Mouse (Mus musculus) midbrain, postnatal 0 days (tissue): ENCODE measurements at regions not wholly inside any gene's neighbourhood (a gene's known extent, or its start where the extent isn't known, plus 50 kb on each side); places are given as distances from the start of the nearest gene placed in this dataset.
A peak's percentile ranks its signal among the peaks of the same experiment; 100 is the strongest.

Experiments
- ATAC-seq: fragments of 200-750 bp; cut with Nextera tagmentation; 2 replicates; pipeline ENCODE4 v1.8.0; 2017; ENCODE audit warnings: moderate number of reproducible peaks, mild to moderate bottlenecking, moderate TSS enrichment, moderate library complexity; ENCODE audit not compliant: low FRiP score
- DNase-seq: peaks from one replicate; pipeline ENCODE4 v3.0.0-alpha.2; 2015; ENCODE audit warnings: low spot score
- H3K27ac ChIP-seq: fragments of 300-500 bp; sonication (generic); 2 replicates; pipeline ENCODE4 v1.5.1; 2014; ENCODE audit warnings: low read depth, mild to moderate bottlenecking, low read length, mixed read lengths
- H3K27me3 ChIP-seq: fragments of 300-500 bp; sonication (generic); 2 replicates; pipeline ENCODE4 v1.6.1; 2014; ENCODE audit warnings: low read length, control low read depth, mixed read lengths; ENCODE audit not compliant: insufficient read depth
- H3K36me3 ChIP-seq: fragments of 300-500 bp; sonication (generic); 2 replicates; pipeline ENCODE4 v1.6.1; 2014; ENCODE audit warnings: low read length, control low read depth, mixed read lengths; ENCODE audit not compliant: insufficient read depth
- H3K4me1 ChIP-seq: fragments of 300-500 bp; sonication (generic); 2 replicates; pipeline ENCODE4 v1.6.1; 2014; ENCODE audit warnings: mild to moderate bottlenecking, control low read depth, antibody characterized with exemption, low read length, mixed read lengths; ENCODE audit not compliant: insufficient read depth
- H3K4me2 ChIP-seq: fragments of 300-500 bp; sonication (generic); 2 replicates; pipeline ENCODE4 v1.6.1; 2014; ENCODE audit warnings: low read depth, mild to moderate bottlenecking, low read length, mixed read lengths; ENCODE audit not compliant: poor library complexity, severe bottlenecking
- H3K4me3 ChIP-seq: fragments of 300-500 bp; sonication (generic); 2 replicates; pipeline ENCODE4 v1.5.1; 2014; ENCODE audit warnings: low read depth, mild to moderate bottlenecking, low read length, moderate library complexity
- H3K9ac ChIP-seq: fragments of 300-500 bp; sonication (generic); replicated peaks from 2 replicates; pipeline ENCODE4 v1.6.1; 2014; ENCODE audit warnings: mild to moderate bottlenecking, low read length, moderate library complexity, mixed read lengths; ENCODE audit not compliant: poor library complexity, severe bottlenecking
- H3K9me3 ChIP-seq: fragments of 300-500 bp; sonication (generic); 2 replicates; pipeline ENCODE4 v1.6.1; 2016; ENCODE audit warnings: low read length, control low read depth
- CTCF ChIP-seq: IDR thresholded peaks from 2 replicates; pipeline ENCODE4 v1.5.1; 2016; ENCODE audit warnings: antibody characterized with exemption, mild to moderate bottlenecking
- WGBS: fragments of 180-500 bp; shearing (Covaris S2); extraction: QIAGEN DNeasy Blood & Tissue Kit; methylation state at CpG from one replicate; pipeline ENCODE4 v1.1.7; 2014; 5-methylcytosine and 5-hydroxymethylcytosine counted together

DNA sequence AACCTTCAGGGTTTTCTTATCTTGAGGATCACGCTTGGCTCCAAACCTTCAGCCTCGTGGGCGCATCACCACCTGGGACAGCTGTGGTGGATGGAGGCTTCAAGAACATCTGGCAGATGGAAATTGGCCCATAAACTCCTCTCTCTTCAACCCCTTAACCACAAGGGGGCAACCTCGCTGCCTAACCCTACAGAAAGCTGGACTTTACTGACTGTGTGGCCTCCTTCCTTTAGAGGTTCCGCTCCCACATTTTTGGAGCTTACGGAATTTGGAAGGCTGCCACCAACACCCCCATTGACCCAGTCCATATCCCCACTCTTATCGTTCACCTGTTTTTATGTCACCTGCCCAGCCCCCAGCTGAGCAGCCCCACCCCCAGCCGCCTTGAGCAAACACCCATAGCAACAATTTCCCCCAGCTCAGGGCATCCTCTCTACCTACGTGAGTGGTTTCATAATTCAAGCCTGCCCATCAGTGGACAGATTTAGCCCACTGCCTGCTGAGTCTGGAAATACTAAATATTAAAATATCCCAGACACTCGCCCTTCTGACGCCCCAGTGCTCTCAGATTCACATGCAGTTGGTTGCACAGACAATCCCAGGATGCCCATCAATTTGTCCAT lies 167.0 kb upstream of the Slc22a22 start:
- no peak overlapping the region for H3K27ac ChIP-seq
- 57% methylated on average over 11 of the region's 11 CpGs for WGBS
- no peak overlapping the region for H3K4me3 ChIP-seq
- no peak overlapping the region for H3K4me2 ChIP-seq
- no peaks in the 10 kb centered on the region for H3K36me3 ChIP-seq
- peak; percentile 39 for DNase-seq
- peak; percentile 59 for TF ChIP-seq CTCF
- H3K4me1 ChIP-seq, result no peaks in the 10 kb centered on the region
- no peaks in the 10 kb centered on the region for H3K27me3 ChIP-seq
- no peak overlapping the region for H3K9ac ChIP-seq
- no peaks in the 10 kb centered on the region for H3K9me3 ChIP-seq
- no peak for ATAC-seq

DNA sequence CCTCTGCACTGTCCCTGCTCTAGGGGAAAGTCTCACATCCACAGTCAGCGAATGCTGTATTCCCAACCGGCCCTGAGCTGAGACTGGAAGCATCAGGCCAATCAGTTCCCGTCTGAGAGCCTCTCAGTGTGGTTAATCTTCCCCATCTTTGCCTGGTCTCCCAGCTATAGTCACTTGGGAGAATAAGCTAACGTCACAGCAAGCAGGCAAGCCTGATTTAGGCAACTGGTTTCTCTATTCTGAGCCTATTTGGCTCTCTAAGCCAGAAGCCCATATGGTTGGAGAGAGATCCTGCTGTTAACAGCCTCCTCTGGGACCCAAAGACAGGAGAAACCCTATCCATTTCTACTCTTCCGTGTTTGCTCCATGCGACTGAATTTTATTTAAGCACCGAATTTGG lies 161.7 kb upstream of the Slc22a22 start:
- Histone ChIP-seq H3K36me3 (no peaks in the 10 kb centered on the region), H3K4me2 (no peak overlapping the region), H3K4me3 (no peak overlapping the region), H3K4me1 (no peaks in the 10 kb centered on the region), H3K27ac (no peak overlapping the region), H3K9me3 (no peaks in the 10 kb centered on the region), H3K9ac (no peak overlapping the region), H3K27me3 (no peaks in the 10 kb centered on the region)
- TF ChIP-seq CTCF, result no peak
- peak; percentile 34; the same call in 1 of the 2 replicates for ATAC-seq
- no peak for DNase-seq
- 61% methylated on average over 7 of the region's 7 CpGs for WGBS

DNA sequence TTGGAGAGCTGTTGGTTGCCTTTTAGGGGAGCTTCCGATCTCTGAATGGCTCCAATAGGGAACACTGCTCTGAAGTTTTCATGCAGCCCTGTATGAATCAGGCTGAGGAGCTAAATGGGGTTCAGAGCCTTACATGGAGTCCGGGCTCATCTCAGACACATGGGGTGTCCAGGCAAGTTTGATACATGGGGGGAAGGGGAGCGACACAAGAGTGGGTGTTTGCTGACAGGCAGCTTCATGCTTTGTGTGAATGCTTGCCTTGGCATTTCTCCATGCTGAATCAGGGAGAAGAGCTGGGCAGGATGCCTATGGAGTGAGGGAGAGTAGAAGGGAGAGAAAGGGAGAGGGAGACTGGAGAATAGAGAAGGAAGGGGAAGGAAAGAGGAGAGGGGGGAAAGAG lies 155.6 kb upstream of the Slc22a22 start:
- 74% methylated on average over 3 of the region's 3 CpGs for WGBS
- Histone ChIP-seq H3K4me3 (no peak overlapping the region), H3K4me1 (no peaks in the 10 kb centered on the region; the same call in 1 of the 2 replicates), H3K4me2 (no peak overlapping the region), H3K36me3 (no peaks in the 10 kb centered on the region), H3K27me3 (no peaks in the 10 kb centered on the region), H3K27ac (no peak overlapping the region), H3K9ac (no peak overlapping the region), H3K9me3 (no peaks in the 10 kb centered on the region)
- ATAC-seq, result no peak
- TF ChIP-seq CTCF, result no peak
- DNase-seq, result peak; percentile 48

DNA sequence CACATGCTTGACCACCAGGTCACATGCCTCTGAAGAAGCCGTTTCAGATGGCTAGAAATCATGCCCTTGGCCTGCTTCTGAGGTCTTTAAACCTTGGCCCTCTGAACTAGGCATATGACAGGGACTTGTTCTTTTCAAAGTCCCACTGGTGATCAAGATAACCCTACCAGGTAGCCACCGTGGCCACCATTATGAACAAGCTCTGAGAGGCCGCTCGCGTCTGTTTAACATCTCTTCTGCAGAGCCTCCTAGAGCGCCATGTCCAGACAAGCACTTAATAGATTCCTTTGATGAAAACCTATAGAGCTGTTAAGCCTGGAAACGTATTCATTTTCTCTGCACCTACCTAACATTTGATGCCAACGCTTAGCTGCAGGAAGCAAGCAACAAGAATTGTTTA lies 155.1 kb upstream of the Slc22a22 start:
- Histone ChIP-seq H3K27ac (no peak overlapping the region), H3K9ac (no peak overlapping the region), H3K9me3 (no peaks in the 10 kb centered on the region), H3K4me1 (no peaks in the 10 kb centered on the region; the same call in 1 of the 2 replicates), H3K4me2 (no peak overlapping the region), H3K4me3 (no peak overlapping the region), H3K27me3 (no peaks in the 10 kb centered on the region), H3K36me3 (no peaks in the 10 kb centered on the region)
- no peak for TF ChIP-seq CTCF
- 67% methylated on average over 8 of the region's 8 CpGs for WGBS
- no peak for ATAC-seq
- DNase-seq, result no peak

DNA sequence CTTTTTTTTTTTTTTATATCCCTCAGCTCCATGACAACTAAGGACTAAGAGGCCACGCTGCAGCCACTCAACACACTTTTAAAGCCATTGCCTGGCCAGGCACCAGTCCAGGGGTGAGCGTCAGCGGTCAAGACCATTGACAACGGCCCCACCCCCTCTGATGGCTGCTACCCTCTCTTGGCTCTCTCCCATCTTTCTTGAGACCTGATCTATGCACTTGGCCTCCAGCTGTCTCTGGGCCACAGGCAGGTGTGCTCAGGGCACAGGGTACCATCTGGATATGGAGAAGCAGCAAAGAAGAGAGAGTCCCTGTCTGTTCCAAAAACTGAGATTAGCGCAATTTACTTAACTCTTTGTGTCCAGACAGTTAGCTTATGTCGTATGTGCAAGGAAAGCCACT lies 141.0 kb upstream of the Slc22a22 start:
- peak; percentile 39 for DNase-seq
- no peak for TF ChIP-seq CTCF
- Histone ChIP-seq H3K4me2 (no peak overlapping the region), H3K9me3 (no peaks in the 10 kb centered on the region), H3K4me3 (no peak overlapping the region), H3K9ac (no peak overlapping the region), H3K27ac (no peak overlapping the region), H3K27me3 (no peaks in the 10 kb centered on the region), H3K36me3 (no peaks in the 10 kb centered on the region), H3K4me1 (no peaks in the 10 kb centered on the region)
- no peak for ATAC-seq
- 86% methylated on average over 6 of the region's 6 CpGs for WGBS

DNA sequence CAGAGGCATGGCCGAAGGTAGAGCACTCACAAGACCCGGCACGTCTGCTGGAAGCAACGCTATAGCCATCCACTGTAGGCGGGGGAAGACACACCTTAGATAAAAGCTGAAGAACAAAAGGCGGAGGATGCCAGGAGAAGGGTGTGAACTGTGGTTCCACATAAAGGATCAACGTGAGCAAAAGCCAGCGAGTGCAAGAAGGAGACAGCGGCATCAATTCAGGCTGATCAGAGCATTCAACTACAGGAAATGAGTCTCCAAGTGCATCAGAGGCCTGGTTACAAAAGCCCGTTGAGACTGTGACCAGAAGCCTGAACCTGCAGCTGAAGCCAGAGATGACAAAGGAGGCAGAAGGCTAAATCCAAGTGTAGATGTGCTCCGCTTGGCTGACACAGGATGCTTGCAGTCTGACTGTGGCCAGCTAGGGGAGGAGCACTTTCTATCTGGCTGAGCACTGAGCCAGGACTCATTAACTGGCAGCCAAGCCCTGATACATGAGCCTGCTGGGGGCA lies 139.5 kb upstream of the Slc22a22 start:
- H3K9ac ChIP-seq, result no peak overlapping the region
- no peak overlapping the region for H3K4me3 ChIP-seq
- H3K9me3 ChIP-seq, result no peaks in the 10 kb centered on the region
- no peaks in the 10 kb centered on the region for H3K36me3 ChIP-seq
- DNase-seq (peak; percentile 65), ATAC-seq (no peak)
- no peaks in the 10 kb centered on the region for H3K27me3 ChIP-seq
- H3K27ac ChIP-seq, result no peak overlapping the region
- 47% methylated on average over 11 of the region's 11 CpGs for WGBS
- H3K4me1 ChIP-seq, result no peaks in the 10 kb centered on the region
- H3K4me2 ChIP-seq, result no peak overlapping the region
- TF ChIP-seq CTCF, result no peak
